Mouse (Mus musculus): ENCODE data around the gene Wwox. TPM values are rescaled to one million over a fixed set of nuclear protein-coding genes. Genes with fewer than 3 reads are reported as not detected.

Gene Wwox
- polyA plus RNA-seq, 1 experiment from 2014 or later: 10.4 TPM

DNA sequence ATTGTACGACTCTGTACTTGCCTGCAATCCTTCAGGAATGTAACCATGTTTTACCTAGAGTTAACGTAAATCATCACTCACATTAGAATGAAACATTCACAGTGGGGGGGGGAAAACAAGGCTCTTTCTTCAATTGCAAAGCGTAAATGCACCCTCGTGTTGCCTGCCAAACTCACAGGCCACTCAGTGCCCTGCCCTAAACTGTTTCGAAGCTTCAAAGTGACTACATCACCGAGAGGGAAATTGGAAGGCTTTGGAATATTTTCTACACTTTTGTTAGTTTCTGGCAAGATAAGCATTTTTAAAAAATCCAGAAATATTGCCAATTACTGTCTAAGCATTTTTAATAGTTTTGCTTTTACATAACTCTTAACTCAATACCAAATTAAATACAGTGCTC, 231.3 kb downstream of the Wwox start:
- Histone ChIP-seq H3K4me2 (no peak overlapping the region), H3K4me3 (no peak overlapping the region)

GRCm38 (mm10) chr8:114671237-114671674, 231.8 kb downstream of the Wwox start:
- 74% methylated on average over 9 of the region's 9 CpGs for WGBS

More for the DNA sequence above, 231.3 kb downstream of the Wwox start:
- no peak overlapping the region for H3K27ac ChIP-seq (ENCODE audit: poor library complexity, severe bottlenecking)
- no peaks in the 10 kb centered on the region for H3K4me1 ChIP-seq (replicated peaks)
- no peaks in the 10 kb centered on the region for H3K9me3 ChIP-seq (replicated peaks)
- WGBS: 77% methylated on average over 6 of the region's 6 CpGs
- ATAC-seq (ENCODE audit: insufficient number of reproducible peaks, low FRiP score): no peak
- no peak overlapping the region for H3K9ac ChIP-seq
- H3K27me3 ChIP-seq (replicated peaks): peaks cover 10% of the 10 kb centered on the region
- no peaks in the 10 kb centered on the region for H3K36me3 ChIP-seq

GRCm38 (mm10) chr8:114673416-114673815, 234.0 kb downstream of the Wwox start:
- Histone ChIP-seq H3K4me2 (no peak overlapping the region), H3K4me1 (replicated peaks) (no peaks in the 10 kb centered on the region), H3K4me3 (no peak overlapping the region), H3K27ac (ENCODE audit: poor library complexity, severe bottlenecking) (no peak overlapping the region), H3K27me3 (replicated peaks) (no peaks in the 10 kb centered on the region), H3K9ac (no peak overlapping the region), H3K9me3 (replicated peaks) (no peaks in the 10 kb centered on the region), H3K36me3 (no peaks in the 10 kb centered on the region)
- no peak for ATAC-seq (ENCODE audit: insufficient number of reproducible peaks, low FRiP score)
- 81% methylated on average over 3 of the region's 3 CpGs for WGBS

More at GRCm38 (mm10) chr8:114671237-114671674, 231.8 kb downstream of the Wwox start:
- no peak overlapping the region for H3K4me3 ChIP-seq
- no peaks in the 10 kb centered on the region for H3K4me1 ChIP-seq (replicated peaks)
- no peaks in the 10 kb centered on the region for H3K36me3 ChIP-seq
- no peak overlapping the region for H3K9ac ChIP-seq
- H3K27ac ChIP-seq (ENCODE audit: poor library complexity, severe bottlenecking): no peak overlapping the region
- H3K4me2 ChIP-seq: no peak overlapping the region
- H3K9me3 ChIP-seq (replicated peaks): no peaks in the 10 kb centered on the region
- ATAC-seq (ENCODE audit: insufficient number of reproducible peaks, low FRiP score): no peak
- H3K27me3 ChIP-seq (replicated peaks): peaks cover 9% of the 10 kb centered on the region

DNA sequence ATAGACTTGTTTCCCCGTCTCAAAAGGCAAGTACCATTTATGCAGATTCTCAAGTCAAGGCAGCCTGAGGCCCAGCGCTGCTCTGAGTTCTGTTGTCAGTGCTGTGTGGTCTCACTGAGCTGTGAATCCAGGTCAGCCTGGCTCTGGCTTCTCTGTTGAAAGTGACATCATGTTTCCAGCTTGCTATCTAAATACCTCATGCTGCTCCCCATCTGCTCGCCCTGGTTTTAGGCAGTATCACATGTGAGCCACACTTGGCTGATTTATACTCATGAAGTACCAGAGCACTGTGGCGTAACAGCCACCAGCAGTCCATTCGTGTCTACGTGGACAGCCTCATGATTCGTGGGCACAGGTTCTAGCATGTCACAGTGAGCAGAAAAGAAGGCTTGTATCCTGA, 235.7 kb downstream of the Wwox start:
- no peak for ATAC-seq (ENCODE audit: insufficient number of reproducible peaks, low FRiP score)
- no peaks in the 10 kb centered on the region for H3K9me3 ChIP-seq (replicated peaks)
- no peaks in the 10 kb centered on the region for H3K27me3 ChIP-seq (replicated peaks)
- WGBS: 71% methylated on average over 7 of the region's 7 CpGs
- no peak overlapping the region for H3K27ac ChIP-seq (ENCODE audit: poor library complexity, severe bottlenecking)
- no peak overlapping the region for H3K4me2 ChIP-seq
- H3K36me3 ChIP-seq: no peaks in the 10 kb centered on the region
- no peaks in the 10 kb centered on the region for H3K4me1 ChIP-seq (replicated peaks)
- H3K9ac ChIP-seq: no peak overlapping the region
- no peak overlapping the region for H3K4me3 ChIP-seq

DNA sequence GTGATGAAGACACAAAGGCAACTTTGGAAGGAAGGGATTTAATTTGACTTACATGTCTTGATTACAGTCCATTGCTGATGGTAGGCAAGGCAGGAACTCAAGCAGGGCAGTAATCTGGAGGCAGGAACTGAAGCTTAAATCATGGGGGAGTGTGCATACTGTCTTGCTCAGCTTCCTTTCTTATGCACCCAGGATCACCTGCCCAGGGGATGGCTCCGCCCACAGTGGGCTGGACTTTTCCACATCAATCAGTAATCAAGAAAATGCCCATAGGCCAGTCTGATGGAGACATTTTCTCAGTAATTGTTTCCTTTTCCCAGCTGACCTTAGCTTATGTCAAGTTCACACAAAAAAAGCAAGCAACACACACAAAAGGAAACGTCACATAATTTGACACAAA, 237.5 kb downstream of the Wwox start:
- H3K9me3 ChIP-seq (replicated peaks): no peaks in the 10 kb centered on the region

DNA sequence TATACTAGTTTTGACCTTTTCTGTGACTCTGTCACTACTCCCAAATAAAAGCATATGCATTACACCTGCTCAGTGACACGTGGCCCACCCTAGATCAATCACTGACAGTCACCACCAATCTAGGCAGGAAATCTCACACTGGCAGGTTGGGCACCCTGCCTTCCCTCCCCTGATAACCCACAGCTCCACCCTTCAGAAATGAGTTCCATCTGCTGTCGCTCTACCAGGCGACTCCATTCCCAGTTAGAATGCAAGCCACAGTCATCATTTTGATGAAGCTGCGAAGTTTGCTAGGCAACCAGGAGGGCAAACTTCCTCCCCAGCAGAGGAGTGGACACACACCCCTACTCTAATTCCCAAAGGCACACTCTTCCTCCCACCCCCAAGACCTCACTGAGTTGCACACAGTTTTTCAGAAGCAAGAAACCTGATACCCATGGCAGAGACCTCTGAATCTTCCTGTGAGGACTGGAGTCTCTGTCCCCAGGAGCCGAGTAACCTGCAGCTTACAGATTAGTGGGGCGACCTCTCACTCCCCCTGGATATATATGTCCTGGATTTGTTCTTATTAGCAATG, 238.2 kb downstream of the Wwox start:
- no peaks in the 10 kb centered on the region for H3K36me3 ChIP-seq
- no peak overlapping the region for H3K9ac ChIP-seq
- 36% methylated on average over 6 of the region's 6 CpGs for WGBS
- H3K9me3 ChIP-seq (replicated peaks): no peaks in the 10 kb centered on the region
- no peak overlapping the region for H3K4me3 ChIP-seq
- no peak for ATAC-seq (ENCODE audit: insufficient number of reproducible peaks, low FRiP score)
- peaks cover 4% of the 10 kb centered on the region; the same call in 1 of the 2 replicates for H3K27me3 ChIP-seq (replicated peaks)
- H3K27ac ChIP-seq (ENCODE audit: poor library complexity, severe bottlenecking): no peak overlapping the region
- no peaks in the 10 kb centered on the region for H3K4me1 ChIP-seq (replicated peaks)
- no peak overlapping the region for H3K4me2 ChIP-seq

More for the DNA sequence above, 237.5 kb downstream of the Wwox start:
- 75% methylated on average over 2 of the region's 2 CpGs for WGBS
- H3K36me3 ChIP-seq: no peaks in the 10 kb centered on the region
- no peak overlapping the region for H3K4me2 ChIP-seq
- H3K27me3 ChIP-seq (replicated peaks): 0 out of 2 replicates have a peak, but pooled peaks cover 4% of the 10 kb centered on the region
- H3K9ac ChIP-seq: no peak overlapping the region
- no peak overlapping the region for H3K27ac ChIP-seq (ENCODE audit: poor library complexity, severe bottlenecking)
- H3K4me3 ChIP-seq: no peak overlapping the region
- H3K4me1 ChIP-seq (replicated peaks): no peaks in the 10 kb centered on the region
- no peak for ATAC-seq (ENCODE audit: insufficient number of reproducible peaks, low FRiP score)

- Histone ChIP-seq H3K4me1 (replicated peaks) (no peaks in the 10 kb centered on the region), H3K27ac (ENCODE audit: poor library complexity, severe bottlenecking) (no peak overlapping the region), H3K36me3 (no peaks in the 10 kb centered on the region), H3K9me3 (replicated peaks) (no peaks in the 10 kb centered on the region), H3K4me3 (no peak overlapping the region), H3K27me3 (replicated peaks) (peaks cover 4% of the 10 kb centered on the region; the same call in 1 of the 2 replicates), H3K4me2 (no peak overlapping the region), H3K9ac (no peak overlapping the region)
- WGBS: 72% methylated on average over 14 of the region's 14 CpGs
- ATAC-seq (ENCODE audit: insufficient number of reproducible peaks, low FRiP score): no peak
Observed at GRCm38 (mm10) chr8:114679386-114680098, 240.1 kb downstream of the Wwox start.

DNA sequence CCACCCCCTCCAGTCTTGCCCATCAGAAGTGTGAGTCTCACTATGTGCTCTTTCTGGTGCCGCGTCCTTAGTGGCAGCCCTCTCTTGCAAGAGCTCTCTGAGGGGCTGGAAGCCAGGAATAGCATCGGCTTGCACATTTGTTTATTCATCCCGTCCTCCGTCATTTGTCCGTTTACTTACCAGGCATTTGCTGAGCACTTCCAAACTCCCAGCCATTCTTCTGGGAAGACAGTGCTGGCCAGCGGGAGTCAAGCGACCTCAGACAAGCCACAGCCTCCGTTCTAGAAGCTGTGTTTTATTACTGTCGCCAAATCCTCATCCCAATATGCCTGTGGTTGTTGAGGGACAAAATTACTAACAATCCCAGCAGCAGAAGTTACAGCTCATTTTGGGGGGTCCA, 241.7 kb downstream of the Wwox start:
- Histone ChIP-seq H3K27me3 (replicated peaks) (peaks cover 4% of the 10 kb centered on the region; the same call in 1 of the 2 replicates), H3K27ac (ENCODE audit: poor library complexity, severe bottlenecking) (no peak overlapping the region), H3K9ac (no peak overlapping the region), H3K9me3 (replicated peaks) (no peaks in the 10 kb centered on the region), H3K4me2 (no peak overlapping the region), H3K36me3 (no peaks in the 10 kb centered on the region), H3K4me1 (replicated peaks) (no peaks in the 10 kb centered on the region), H3K4me3 (no peak overlapping the region)
- 40% methylated on average over 10 of the region's 10 CpGs for WGBS
- ATAC-seq (ENCODE audit: insufficient number of reproducible peaks, low FRiP score): no peak

DNA sequence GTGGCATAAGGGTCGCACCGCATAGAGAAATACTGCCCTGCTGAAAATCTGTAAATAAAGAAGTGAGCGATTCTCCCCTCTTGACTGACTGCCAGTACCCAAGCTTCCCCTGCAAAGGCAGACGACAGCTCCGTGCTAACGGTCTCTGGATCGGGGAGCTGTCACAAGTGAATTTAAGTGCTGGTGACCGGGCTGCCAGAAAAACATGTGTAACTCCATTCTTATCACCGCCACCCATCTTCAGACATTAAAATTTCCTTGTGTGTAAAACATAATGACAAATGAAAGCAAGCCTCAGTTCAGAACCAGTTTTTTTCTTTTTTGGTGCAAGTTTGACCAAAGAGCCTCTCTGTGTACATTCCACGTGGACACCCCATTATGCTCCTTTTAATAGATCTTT, 242.7 kb downstream of the Wwox start:
- no peaks in the 10 kb centered on the region for H3K9me3 ChIP-seq (replicated peaks)
- no peak overlapping the region for H3K9ac ChIP-seq
- no peak overlapping the region for H3K4me2 ChIP-seq
- H3K36me3 ChIP-seq: no peaks in the 10 kb centered on the region
- no peak overlapping the region for H3K4me3 ChIP-seq
- peaks cover 4% of the 10 kb centered on the region; the same call in 1 of the 2 replicates for H3K27me3 ChIP-seq (replicated peaks)
- no peaks in the 10 kb centered on the region for H3K4me1 ChIP-seq (replicated peaks)
- no peak overlapping the region for H3K27ac ChIP-seq (ENCODE audit: poor library complexity, severe bottlenecking)
- no peak for ATAC-seq (ENCODE audit: insufficient number of reproducible peaks, low FRiP score)
- 62% methylated on average over 10 of the region's 10 CpGs for WGBS

DNA sequence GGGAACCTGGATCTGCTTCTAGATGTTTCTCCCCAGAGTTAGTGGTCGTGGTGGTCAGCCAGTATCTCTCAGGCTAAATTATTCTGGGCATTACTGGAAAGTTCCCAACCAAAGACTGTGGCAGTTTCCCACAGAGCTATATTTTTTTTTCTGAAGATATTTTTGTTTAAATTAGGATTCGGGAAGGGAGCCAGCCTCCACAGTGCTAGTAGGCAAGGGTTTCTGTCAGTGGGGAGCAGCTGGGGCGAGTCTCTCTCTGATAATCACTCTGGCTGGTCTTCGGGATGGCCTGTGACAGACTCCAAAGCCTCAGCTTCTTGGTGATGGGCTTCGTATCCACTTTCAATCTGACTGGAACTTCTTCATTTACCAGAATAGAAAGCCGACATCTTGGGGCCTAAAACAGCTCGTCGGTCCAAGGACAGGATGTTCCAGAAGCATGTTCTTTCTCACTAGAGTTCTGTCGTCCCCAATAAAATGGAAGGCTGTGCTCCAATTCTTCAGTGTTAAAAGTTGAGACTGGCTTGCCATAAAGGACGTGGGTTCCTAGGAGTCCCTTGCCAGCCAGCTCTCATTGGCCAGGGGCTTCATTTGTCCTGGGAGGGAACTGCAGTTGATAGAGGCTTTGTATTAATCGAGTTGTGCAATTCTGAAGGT, 244.7 kb downstream of the Wwox start:
- no peaks in the 10 kb centered on the region for H3K9me3 ChIP-seq (replicated peaks)
- H3K36me3 ChIP-seq: no peaks in the 10 kb centered on the region
- H3K9ac ChIP-seq: no peak overlapping the region
- ATAC-seq (ENCODE audit: insufficient number of reproducible peaks, low FRiP score): no peak
- no peak overlapping the region for H3K4me2 ChIP-seq
- 79% methylated on average over 11 of the region's 11 CpGs for WGBS
- peaks cover 4% of the 10 kb centered on the region; the same call in 1 of the 2 replicates for H3K27me3 ChIP-seq (replicated peaks)
- H3K4me3 ChIP-seq: no peak overlapping the region
- H3K27ac ChIP-seq (ENCODE audit: poor library complexity, severe bottlenecking): no peak overlapping the region
- H3K4me1 ChIP-seq (replicated peaks): no peaks in the 10 kb centered on the region

- no peak overlapping the region for H3K4me2 ChIP-seq
- no peak overlapping the region for H3K27ac ChIP-seq (ENCODE audit: poor library complexity, severe bottlenecking)
- ATAC-seq (ENCODE audit: insufficient number of reproducible peaks, low FRiP score): no peak
- H3K9ac ChIP-seq: no peak overlapping the region
- H3K36me3 ChIP-seq: no peaks in the 10 kb centered on the region
- no peak overlapping the region for H3K4me3 ChIP-seq
- H3K27me3 ChIP-seq (replicated peaks): peaks cover 2% of the 10 kb centered on the region; the same call in 1 of the 2 replicates
- H3K4me1 ChIP-seq (replicated peaks): no peaks in the 10 kb centered on the region
- no peaks in the 10 kb centered on the region for H3K9me3 ChIP-seq (replicated peaks)
- WGBS: 85% methylated on average over 4 of the region's 4 CpGs
Observed at GRCm38 (mm10) chr8:114686462-114686861, 247.0 kb downstream of the Wwox start.
